Comparison of ENCODE assay signal across 21 mouse cellular contexts in the genomic region with DNA sequence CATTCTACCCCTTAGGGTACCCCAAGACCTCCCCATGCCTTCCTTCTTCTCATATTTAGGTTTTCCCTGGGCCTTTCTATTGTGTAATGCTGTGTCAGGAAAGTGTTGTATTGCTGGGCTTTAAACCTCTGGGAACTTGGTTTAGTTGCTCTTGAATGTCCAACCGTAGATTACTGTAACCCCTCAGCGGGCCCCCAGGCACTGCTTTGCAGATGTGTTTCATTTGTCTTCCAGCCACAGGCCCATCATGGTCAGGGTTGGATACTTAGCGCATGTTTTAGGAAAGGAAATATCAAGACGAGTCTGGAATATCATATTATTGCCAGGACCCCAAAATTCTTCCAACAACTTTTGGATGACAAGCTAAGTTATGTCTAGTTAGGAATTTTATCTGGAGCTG.
DNase-seq lines count a peak whose midpoint lies in the region; ATAC-seq and TF ChIP-seq lines count a peak whose summit lies in the region.
"Had no signal": no experiment of that assay in that cellular context is flagged by ENCODE, and none has a peak within 500 bp of the region (broad histone marks: within the 10 kb centered on the region; RNA-seq: fewer than 3 reads in every experiment).

No protein-coding gene starts in this region.

- no peak overlapping the region for H3K4me2 ChIP-seq in liver, postnatal 0 days (ENCODE audit: low read depth, low read length)
- no peak overlapping the region for H3K4me2 ChIP-seq in liver, embryonic 11.5 days
- H3K4me2 ChIP-seq: heart, embryonic 13.5 days; hindbrain, embryonic 12.5 days had no signal

- H3K4me1 ChIP-seq in liver, postnatal 0 days (ENCODE audit: insufficient read depth) = no peaks in the 10 kb centered on the region
- H3K4me1 ChIP-seq in liver, embryonic 11.5 days (replicated peaks; ENCODE audit: control insufficient read depth, insufficient read depth, low read length) = 0 out of 2 replicates have a peak, but pooled peaks cover 2% of the 10 kb centered on the region
- H3K4me1 ChIP-seq: heart, embryonic 13.5 days; hindbrain, embryonic 12.5 days had no signal

- H3K36me3 ChIP-seq in liver, postnatal 0 days (replicated peaks; ENCODE audit: insufficient read depth, low read length) = no peaks in the 10 kb centered on the region
- H3K36me3 ChIP-seq in liver, embryonic 11.5 days (ENCODE audit: control insufficient read depth, insufficient read depth, low read length) = no peaks in the 10 kb centered on the region
- H3K36me3 ChIP-seq: heart, embryonic 13.5 days; hindbrain, embryonic 12.5 days had no signal

- no peak for ATAC-seq in liver, postnatal 0 days
- no peak for ATAC-seq in liver, embryonic 11.5 days (replicated peaks; ENCODE audit: low FRiP score)
- ATAC-seq: activated CD4-positive, CD25-positive, alpha-beta regulatory T cell, adult 4 months; forebrain, embryonic 14.5 days; hindbrain, embryonic 16.5 days; inflammation-experienced regulatory T-cells, adult 6 months; Patski had no signal

- no peak for TF ChIP-seq EP300 in liver, postnatal 0 days (IDR thresholded peaks at IDR 0.05; ENCODE audit: low read depth)

- TF ChIP-seq CTCF in liver, postnatal 0 days (IDR thresholded peaks at IDR 0.05; ENCODE audit: low read depth) = no peak

- intact Hi-C loops in gastrocnemius, postnatal 14 days (cut with DNase I; ENCODE audit: low total_unique reads) = no loop called here

- WGBS in liver, postnatal 0 days (ENCODE audit: insufficient replicate concordance) = 79% methylated on average over 4 of the region's 4 CpGs
- WGBS in liver, embryonic 11.5 days = 80% methylated on average over 4 of the region's 4 CpGs

- H3K9me3 ChIP-seq in liver, postnatal 0 days (ENCODE audit: low read length) = no peaks in the 10 kb centered on the region
- no peaks in the 10 kb centered on the region for H3K9me3 ChIP-seq in liver, embryonic 11.5 days (ENCODE audit: control insufficient read depth, low read length)
- H3K9me3 ChIP-seq: heart, embryonic 13.5 days; hindbrain, embryonic 12.5 days had no signal

- no peaks in the 10 kb centered on the region for H3K27me3 ChIP-seq in liver, postnatal 0 days (ENCODE audit: insufficient read depth, low read length)
- H3K27me3 ChIP-seq in liver, embryonic 11.5 days (replicated peaks; ENCODE audit: control insufficient read depth, insufficient read depth, low read length) = no peaks in the 10 kb centered on the region
- H3K27me3 ChIP-seq: CH12.LX; heart, embryonic 13.5 days; hindbrain, embryonic 12.5 days; Patski had no signal

- H3K9ac ChIP-seq in liver, postnatal 0 days (replicated peaks) = no peak overlapping the region
- no peak overlapping the region for H3K9ac ChIP-seq in liver, embryonic 11.5 days (ENCODE audit: low read depth, low read length)
- H3K9ac ChIP-seq: heart, embryonic 13.5 days; hindbrain, embryonic 12.5 days had no signal

- no peak overlapping the region for H3K27ac ChIP-seq in liver, postnatal 0 days (ENCODE audit: low read depth)
- no peak overlapping the region for H3K27ac ChIP-seq in liver, embryonic 11.5 days (ENCODE audit: low read depth, low read length)
- H3K27ac ChIP-seq: heart, adult 2 months; heart, embryonic 13.5 days; hindbrain, embryonic 12.5 days had no signal

- peak; percentile 35 for DNase-seq in gastrocnemius, postnatal 14 days
- DNase-seq in gastrocnemius, adult 18-20 months (ENCODE audit: low spot score) = no peak
- DNase-seq in liver, postnatal 0 days = peak; percentile 7
- DNase-seq in liver, embryonic 11.5 days (ENCODE audit: low spot score) = no peak
- DNase-seq in testis, postnatal 10 days (ENCODE audit: low spot score) = peak; percentile 38
- DNase-seq in testis, postnatal 14 days (ENCODE audit: low spot score) = no peak
- no peak for DNase-seq in spleen, postnatal 4 days (ENCODE audit: low spot score in 2 of 2)
- DNase-seq: adrenal gland, postnatal 14 days; cerebellum, adult 11-12 months; cerebellum, adult 9-11 months; cerebellum, postnatal 36 days; heart, adult 2 months; heart, postnatal 4 days had no signal

- H3K4me3 ChIP-seq in liver, postnatal 0 days (ENCODE audit: low read depth, low read length) = no peak overlapping the region
- no peak overlapping the region for H3K4me3 ChIP-seq in liver, embryonic 11.5 days (ENCODE audit: low read depth, low read length)
- H3K4me3 ChIP-seq: heart, adult 2 months; heart, embryonic 13.5 days; hindbrain, embryonic 12.5 days had no signal

Comparison
In these comparisons a context has a peak if more than half of its experiments do, and no peak if none do; other contexts are left out.
1. DNase-seq: peak in gastrocnemius, postnatal 14 days (single experiment), liver, postnatal 0 days (single experiment) and testis, postnatal 10 days (single experiment); none in gastrocnemius, adult 18-20 months (single experiment), liver, embryonic 11.5 days (single experiment), testis, postnatal 14 days (single experiment) and spleen, postnatal 4 days (0 of 2).